Mouse (Mus musculus) B cell, adult 2 months (primary cell): ENCODE measurements around the gene Dusp1.
A peak's percentile ranks its signal among the peaks of the same experiment; 100 is the strongest.

Experiments
- DNase-seq, 2 experiments: peaks; one replicate each; pipeline ENCODE4 v3.0.0; 2022

Gene Dusp1

DNA sequence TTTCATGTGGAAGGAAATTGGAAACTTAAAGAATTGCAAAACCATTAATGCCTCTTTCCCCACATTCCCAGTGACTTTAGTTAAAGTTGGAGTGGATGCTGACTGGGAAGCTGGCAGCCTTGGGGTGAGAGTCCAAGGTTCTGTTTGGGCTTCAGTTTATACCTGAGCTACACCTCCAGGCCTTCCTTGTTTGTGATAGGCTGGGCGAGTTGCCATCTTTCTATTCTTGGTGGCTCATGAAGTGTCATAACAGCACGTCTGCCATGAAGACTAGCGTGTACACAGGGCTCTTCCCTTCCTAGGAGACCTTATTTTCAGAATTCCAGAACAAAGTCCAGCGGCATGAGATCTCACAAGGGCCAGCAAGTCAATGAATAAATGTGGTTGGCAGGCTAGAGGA lies 39.2 kb downstream of the Dusp1 start:
- DNase-seq = no peak

DNA sequence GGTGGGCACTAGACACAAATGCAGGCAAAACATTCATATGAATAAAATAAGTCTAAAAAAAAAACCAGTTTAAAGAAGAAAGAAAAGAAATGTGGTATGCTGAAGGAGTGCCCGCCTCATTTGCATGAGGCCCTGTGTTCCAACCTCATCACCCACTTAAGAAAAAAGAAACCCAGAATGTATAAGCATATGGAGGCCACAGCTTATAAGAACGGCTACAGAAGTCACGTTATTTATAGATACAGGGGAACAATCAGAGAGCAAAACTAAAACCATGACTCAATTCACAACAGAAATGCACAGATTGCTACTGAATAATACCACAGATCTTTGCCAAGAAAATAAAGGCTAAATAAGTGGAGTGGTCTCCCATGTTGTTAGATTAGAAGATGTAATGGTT lies 43.6 kb downstream of the Dusp1 start:
- no peak for DNase-seq

DNA sequence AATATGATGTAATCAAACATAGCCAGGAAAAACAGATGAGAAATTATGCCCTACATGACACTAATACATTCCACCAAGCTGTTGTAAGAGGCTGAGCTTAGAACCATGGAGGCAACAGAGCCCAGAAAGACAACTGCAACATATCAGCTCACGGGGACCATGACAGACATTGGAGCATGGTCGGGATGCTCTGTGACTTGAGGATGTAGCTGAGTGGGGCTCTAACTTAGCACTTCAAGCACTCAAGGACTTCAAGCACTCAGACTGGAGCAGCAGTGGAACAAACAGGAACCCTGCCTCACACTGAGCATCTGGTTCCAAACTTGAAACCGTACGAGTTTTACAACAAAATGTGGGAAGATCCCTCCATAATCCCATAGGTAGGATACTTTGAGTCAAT lies 46.3 kb downstream of the Dusp1 start:
- no peak for DNase-seq

DNA sequence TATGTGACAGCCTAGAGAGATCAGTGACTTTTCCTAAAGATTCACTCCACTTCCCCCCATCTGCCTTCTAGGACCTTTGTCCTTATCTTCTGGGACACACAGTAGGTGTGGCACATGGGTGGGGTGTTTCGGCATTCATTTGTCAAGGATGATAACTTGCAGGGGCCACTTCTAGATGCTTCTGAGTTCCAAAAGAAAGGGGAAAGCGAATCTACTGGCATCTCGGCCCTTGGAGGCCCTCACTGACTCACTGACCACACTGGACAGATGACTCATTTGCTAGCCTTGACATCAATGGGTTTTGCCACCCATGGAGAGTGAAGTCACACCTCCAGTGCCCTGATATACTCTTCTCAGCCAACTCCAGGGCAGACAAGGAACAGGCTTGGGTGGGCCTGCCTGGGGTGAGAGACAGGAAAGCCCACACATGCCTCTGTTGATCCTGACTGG lies 47.3 kb downstream of the Dusp1 start:
- DNase-seq = no peak

DNA sequence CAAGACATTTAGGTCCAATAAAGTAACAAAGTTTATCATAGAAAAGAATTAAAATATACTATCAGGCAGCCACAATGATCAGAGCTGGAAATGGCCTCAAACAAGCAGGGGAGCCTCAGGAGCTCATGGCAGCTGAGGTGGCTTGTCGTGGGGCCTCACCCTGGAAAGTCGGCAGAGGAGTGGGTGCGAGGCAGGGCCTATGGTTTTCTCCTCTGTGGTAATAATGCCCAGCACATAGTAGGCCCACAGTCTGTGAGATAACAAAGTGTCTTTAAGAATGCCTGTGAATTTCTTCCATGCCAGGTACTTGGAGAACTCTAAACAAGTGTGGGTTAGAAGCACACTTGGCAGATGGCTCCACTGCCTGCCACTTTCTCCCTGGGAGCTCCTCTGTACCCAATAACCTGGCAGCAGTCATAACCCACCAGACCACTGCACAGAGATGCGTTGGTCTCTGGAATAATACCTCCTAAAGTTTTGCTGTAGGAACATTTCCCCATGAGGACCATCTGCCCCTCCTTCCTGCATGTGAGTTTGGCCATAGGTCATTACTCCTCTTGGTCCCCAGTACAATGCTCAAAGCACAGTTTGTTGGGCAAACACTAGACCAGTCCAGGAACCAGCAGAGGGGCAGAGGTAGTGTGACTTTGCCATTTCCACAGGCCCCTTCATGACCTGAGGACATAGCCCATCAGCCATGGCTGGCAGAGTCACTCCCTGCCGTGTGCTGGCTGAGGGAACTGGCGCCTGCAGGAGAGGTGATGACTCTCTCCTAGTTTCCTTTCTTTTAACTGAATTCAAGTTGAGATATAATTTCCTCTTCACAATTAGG lies 48.3 kb downstream of the Dusp1 start:
- no peak for DNase-seq

DNA sequence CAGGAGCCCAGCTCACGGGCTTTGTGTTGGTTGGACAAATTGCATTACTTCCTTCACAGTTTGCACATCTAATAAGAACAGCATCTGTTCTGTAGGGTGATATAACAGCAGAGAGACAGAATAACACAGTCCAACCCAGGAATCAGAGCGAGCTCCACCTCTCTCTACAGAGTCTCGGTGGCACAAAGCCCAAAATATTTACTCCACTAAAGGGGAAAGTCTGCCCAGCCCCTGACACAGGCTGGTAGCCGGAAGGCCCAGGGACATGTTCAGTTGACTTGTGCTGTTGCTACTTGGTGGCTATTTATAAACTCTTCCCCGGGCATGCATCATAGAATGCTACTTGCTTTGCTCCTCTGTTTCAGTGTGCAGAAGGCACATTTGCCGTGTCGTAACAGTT lies 49.0 kb downstream of the Dusp1 start:
- no peak for DNase-seq

DNA sequence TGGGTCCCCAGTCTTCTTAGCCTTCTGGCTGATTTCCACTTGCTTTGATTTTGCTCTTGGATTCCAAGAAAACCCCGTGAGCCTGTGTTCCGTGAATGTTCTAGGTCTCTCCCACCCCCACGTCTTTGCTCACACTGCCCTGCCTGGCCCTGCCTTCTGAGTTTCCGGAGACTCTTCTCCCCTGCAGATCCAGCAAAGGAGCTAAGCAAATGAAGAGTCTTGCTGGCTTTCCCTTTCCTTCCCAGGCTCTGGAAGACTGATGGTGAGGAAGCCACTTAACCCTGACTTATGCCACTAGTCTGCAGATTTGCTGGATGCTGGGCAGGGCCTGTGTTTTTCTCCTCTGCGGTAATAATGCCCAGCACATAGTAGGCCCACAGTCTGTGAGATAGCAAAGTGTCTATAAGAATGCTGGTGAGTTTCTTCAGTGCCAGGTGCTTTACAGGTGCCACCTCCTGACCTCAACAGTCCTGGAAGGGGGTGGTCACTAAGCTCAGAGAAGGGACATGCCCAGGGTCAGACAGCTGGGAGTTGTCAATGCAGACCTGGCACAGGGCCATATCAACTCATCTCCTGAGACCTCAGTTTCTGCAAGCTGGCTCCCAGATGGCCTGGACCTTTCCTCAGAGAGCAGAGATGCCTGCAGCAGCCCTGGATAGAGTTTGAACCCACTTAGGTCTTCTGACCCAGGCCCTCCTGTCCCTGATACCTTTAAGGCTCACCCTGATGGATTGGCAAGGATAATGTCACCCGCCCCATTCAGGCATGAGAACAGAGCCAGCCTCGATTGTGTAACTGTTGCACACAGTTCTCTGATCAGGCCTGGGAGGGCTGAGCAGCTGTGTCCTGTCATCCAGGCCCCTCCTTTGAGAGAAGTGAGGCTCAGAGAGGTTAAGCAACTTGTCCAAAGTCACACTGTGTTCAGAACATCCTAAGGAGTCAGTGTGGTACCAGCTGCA lies 49.8 kb downstream of the Dusp1 start:
- DNase-seq = no peak

DNA sequence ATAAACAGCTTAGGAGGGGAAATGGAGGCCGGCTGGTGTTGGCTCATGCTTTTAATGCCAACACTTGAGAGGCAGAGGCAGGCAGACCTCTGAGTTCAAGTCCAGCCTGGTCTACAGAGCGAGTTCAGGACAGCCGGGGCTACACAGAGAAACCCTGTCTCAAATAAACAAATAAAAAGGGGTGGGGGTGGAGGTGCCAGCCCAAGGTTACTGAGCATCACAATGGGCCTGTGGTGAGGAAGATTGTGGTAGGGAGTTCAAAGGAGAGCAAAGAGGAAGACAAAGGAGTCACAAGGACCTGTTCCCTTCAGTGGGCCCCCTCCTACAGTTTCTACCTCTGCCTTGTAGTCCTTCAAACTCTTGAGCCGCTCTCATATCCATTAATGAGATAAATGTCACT lies 50.7 kb downstream of the Dusp1 start:
- no peak for DNase-seq

DNA sequence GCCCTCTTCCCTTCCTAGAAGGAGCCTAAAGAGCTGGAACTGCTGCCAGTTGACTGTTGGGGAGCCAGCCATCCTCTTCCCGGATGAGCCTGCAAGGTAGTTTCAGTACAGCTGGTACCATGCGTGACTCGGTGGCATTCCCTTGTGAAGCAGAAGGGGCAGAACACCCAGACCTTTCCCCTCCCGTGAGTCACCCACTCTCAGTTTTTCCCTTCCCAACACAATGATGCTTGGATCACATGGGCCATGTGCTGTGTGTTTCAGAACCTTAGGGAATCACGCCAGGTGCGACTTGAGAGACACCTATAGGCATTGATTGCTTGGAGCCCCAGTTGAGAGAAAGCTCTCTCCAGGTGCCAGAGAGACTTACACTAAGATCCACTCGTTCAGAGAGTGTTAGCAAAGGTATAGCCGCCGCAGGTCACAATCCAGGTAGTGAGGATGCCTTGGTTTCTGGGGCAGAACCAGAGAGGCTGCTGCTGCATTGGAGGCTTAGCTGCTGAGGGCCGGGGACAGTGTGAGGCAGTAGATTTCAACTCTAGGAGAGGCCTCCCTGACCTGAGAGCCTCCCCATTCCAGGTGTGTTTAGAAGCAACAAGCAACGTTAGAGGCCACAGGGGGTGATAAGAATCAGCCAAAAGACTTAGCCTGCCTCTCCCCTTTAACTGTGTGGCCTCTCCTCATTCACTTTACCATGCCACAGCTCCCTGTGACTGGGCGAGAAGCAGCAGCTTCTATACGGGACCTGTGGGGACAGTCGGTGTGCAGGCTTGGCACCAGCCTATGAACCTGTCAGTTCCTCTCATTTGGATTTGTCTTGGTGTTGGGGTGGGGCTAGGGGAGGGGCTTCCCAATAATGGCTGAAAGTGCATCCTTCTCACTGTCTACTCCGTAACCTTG lies 51.5 kb downstream of the Dusp1 start:
- DNase-seq = no peak

DNA sequence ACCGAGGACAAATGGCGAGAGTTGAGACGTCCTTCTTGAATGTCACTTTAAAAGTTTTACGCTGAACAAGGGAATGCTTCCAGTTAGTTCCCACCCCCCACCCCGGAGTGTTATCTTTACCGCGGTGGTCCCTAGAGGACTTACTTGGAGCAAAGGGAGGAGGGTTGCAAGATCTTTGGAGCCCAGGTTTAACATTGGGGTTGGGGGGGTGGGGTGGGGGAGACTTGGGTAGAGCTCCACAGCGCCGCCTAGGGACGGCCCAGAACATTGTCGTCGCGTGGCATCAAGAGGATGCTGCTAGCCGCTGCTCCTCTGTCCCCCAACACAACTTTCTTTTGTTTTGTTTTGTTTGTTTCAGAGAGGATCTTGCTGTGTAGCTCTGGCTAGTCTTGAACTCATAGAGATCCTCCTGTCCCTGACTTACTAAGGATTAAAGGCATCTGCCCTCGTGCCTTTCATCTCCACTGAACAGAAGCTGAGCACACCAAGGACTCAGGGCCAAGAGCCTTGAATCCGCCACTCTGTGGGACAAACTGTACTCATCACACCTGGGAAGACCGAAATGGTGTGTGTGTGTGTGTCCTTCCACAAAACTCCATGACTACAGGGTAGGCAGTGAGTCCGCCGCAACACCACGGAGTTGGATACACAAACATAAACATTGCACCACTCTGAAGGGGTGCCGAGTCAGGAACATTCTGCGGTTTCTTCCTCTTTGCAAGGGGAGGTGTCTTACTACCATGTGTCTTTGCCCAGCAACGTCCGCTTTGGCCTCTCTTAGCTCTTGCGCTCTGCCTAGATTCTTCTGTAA lies 52.8 kb downstream of the Dusp1 start:
- peak; percentile 85 to 86 for DNase-seq

DNA sequence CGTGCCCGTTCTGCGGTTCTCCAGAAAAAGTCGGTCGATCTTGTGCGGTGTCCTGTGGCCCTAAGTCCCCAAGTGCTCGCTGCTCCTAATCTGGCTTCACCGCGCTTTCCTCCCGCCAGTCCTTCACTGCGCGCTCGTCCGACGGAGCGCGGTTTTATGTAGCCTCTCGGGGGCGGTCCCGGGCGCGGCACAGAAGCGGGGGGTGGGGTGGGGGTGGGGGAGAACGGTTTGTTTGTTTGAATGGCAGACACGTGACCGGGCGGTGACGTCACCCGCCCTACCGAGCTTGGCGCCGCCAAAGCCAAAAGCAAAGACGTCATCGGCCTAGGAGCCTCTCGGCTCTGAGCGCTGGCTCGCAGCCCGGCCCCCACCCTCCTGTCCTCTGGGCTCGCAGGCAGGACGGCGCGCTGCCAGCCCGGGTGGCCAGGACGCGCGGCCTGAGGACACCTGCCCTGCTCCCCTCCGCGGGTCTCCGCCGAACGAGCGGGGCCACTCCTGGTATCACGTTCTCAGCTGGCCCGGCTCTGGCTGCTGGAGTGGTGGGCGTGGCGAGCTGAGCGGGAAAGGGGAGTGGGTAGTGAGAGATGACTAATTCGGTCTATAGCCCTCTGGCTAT lies 53.5 kb downstream of the Dusp1 start:
- peak; percentile 95 to 96 for DNase-seq

DNA sequence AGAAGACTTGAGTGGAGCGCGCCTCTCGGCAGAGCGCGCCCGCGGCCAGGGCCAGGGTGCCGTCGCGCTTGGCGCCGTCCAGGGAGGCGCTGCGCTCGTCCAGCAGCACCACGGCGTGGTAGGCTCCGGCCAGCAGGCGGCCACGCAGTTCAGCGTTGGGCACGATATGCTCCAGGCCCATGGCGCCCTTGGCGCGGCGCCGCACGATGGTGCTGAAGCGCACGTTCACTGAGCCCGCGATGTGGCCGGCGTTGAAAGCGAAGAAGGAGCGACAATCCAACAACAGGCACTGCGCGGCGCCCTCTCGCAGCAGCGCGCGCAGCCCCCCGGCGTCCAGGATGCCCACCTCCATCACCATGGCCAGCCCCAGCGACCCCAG lies 54.0 kb downstream of the Dusp1 start:
- no peak for DNase-seq

DNA sequence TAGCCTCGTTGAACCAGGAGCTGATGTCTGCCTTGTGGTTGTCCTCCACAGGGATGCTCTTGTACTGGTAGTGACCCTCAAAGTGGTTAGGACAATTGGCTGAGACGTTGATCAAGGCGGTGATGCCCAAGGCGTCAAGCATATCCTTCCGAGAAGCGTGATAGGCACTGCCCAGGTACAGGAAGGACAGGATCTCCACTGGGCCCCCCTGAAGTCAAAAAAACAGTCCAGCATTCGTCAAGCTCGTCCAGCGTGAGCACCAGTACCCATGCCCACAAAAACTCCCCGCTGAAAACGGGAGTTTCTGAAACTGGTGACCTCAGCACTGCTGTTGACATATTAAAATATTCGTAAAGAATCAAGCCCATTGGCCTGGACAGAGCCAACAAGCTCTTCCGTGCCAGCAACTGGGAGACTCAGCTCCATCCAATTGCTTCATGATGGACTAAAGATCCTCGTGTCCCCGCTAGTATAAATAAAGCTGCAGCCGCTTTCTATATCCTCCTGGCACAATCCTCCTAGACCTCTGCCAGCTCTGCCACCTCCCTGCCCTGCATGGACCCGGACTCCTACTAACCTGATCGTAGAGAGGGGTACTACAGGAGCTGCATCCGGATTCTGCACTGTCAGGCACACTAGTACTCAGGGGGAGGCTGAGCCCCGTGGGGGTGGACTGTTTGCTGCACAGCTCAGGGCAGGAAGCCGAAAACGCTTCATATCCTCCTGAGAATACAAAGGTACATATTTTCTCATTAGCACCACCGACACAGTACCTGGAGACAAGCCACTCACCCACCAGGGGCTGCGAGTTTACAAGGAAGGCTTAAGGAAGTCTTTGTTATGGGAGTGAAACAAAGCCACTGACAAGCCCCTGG lies 54.7 kb downstream of the Dusp1 start:
- peak; percentile 64 to 69 for DNase-seq

DNA sequence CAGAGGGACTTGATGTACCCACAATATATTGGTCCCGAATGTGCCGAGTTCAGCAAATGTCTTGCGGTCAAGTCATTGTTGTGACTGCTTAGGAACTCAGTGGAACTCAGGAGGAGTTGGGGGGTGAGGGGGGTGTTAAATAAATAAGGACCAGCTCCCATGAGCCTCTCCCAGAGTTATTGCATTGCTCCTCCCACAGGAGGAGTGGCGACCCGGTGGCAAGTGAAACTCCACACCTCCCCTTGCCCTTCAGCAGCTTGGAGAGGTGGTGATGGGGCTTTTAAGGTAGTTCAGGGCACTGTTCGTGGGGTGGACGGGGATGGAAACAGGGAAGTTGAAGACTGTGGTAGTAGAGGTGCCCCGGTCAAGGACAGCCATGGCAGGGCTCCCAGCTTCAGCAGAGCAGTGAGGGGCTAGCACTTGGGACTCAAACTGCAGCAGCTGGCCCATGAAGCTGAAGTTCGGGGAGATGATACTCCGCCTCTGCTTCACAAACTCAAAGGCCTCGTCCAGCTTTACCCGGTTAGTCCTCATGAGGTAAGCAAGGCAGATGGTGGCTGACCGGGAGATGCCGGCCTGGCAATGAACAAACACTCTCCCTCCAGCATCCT lies 55.8 kb downstream of the Dusp1 start:
- DNase-seq = peak; percentile 26 to 28

DNA sequence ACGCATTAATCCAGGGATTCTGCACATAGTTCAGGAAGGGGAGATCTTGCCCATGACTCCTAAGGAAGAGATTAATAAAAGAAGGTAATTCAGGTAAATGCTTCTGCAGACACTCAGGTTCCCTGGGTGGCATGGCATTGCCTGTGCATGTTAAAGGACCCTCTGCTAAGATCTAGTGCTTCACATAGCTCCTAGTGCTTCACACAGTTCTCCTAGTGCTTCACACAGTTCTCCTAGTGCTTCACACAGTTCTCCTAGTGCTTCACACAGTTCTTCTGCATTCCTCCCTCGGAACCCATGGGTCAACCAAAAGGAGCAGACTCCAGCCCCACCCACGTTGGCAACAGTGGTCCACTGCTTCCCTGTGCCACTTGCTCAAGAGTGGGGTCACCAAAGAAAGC lies 56.7 kb downstream of the Dusp1 start:
- peak; percentile 11 to 33 for DNase-seq

DNA sequence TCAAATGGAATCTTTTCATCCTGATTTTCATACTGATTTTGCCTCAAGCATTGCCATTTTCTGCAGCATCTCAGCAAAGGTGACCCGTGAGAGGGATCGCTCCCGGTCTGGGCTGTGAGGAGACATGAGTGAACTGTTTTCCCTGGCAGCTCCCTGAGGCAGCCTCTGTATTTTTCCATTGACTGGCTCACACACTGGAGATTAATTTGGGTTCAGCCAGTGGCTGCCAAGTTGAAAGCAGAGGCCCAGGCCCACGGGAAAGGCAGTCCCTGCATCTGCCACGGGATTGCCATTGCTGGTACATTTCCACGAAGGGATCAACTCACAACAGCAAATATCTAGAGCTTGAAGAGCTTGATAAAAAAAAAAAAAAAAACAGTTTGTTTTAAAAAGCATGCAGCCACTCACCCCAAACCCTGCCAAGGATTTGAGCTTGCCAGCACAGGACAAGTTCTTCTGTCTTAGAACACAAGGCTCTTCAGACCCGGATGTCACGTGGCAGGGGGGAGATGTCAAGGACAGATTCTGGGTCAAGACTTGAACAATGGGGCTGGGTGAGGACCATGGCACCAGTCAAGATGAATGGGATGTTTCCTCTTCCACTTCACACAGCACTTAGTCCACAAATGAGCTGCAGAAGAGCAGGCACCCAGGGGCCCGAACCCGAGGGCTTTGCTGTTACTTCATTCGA lies 57.8 kb downstream of the Dusp1 start:
- peak in 1 of 2 experiments; percentile 32 for DNase-seq

DNA sequence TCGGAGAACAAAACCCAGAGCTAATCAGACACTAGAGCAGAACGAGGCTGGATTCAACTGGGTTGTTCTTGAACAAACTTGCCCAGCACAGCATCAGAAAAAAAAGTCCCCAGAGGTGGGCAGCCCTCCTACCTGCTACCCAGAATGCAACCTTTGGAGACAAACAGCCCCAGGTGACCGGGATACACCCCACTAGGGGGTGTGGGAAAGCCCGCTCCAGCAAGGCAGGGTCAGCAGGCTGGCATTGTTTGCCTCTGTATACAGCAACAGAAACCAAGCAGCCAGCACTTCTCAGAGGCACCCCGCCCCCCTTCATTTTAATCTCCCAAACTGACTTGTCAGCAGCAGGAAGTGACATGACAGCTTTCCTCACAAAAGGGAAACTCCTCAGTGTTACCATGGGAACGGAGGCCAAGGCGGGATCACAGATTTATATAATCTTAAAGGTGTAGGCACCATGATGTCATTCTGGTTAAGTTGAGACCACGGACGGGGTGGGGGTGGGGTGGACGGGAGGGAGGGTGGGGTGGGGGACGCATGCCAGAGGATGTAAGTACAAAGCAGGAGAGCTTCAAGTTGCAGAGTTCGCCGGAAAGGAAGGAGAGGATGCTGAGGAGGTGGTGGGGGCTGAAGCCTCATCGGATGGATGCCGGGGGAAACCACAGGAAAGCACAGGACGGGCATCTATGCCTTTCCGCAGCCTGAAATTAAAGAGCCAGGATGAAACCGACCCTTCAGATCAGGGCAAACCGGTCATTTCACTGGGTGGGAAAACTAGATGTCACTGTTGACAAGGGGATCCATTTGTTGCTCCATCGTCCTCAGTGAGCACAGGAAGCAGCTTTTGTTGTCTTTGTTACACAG lies 58.9 kb downstream of the Dusp1 start:
- peak; percentile 80 to 82 for DNase-seq

DNA sequence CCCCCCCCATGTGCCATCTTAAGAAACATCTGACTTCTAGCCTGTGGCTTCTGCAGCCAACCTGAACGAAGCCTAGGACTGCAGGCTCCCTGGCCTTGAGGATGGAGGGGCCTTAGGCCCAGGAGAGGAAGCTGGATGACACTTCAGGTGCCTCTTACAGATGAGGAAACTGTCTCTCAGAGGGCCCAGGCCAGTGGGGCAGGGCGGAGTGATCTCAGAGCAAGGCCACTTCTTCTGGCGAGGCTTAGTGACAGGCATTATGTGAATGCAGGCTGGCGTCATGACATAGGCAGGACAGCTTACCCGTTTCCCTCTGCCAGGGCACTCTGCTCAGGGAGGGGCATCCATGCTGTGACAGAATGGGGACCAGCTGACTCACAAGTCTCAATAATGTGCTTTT lies 60.1 kb downstream of the Dusp1 start:
- DNase-seq = peak; percentile 6 to 13
